Mouse (Mus musculus) hindbrain, embryonic 13.5 days (tissue): ENCODE data around the gene Rhob. TPM values are rescaled to one million over a fixed set of nuclear protein-coding genes. Genes with fewer than 3 reads are reported as not detected.
A peak's percentile ranks its signal among the peaks of the same experiment; 100 is the strongest.

Source experiments
- ATAC-seq: fragments of 200-750 bp; cut with Nextera tagmentation; 2 replicates; pipeline ENCODE4 v1.8.0; 2017; ENCODE audit warnings: moderate TSS enrichment; ENCODE audit not compliant: low FRiP score
- H3K27ac ChIP-seq: fragments of 300-500 bp; sonication (generic); 2 replicates; pipeline ENCODE4 v1.5.1; 2015; ENCODE audit warnings: inconsistent platforms, mild to moderate bottlenecking, moderate library complexity
- H3K27me3 ChIP-seq: fragments of 300-500 bp; sonication (generic); 2 replicates; pipeline ENCODE4 v1.6.1; 2015; ENCODE audit warnings: mild to moderate bottlenecking, inconsistent platforms
- H3K36me3 ChIP-seq: fragments of 300-500 bp; sonication (generic); 2 replicates; pipeline ENCODE4 v1.6.1; 2015; ENCODE audit warnings: mild to moderate bottlenecking, inconsistent platforms
- H3K4me1 ChIP-seq: fragments of 300-500 bp; sonication (generic); replicated peaks from 2 replicates; pipeline ENCODE4 v1.6.1; 2015; ENCODE audit warnings: inconsistent platforms
- H3K4me2 ChIP-seq: fragments of 300-500 bp; sonication (generic); 2 replicates; pipeline ENCODE4 v1.6.1; 2015; ENCODE audit warnings: inconsistent platforms, mild to moderate bottlenecking, moderate library complexity
- H3K4me3 ChIP-seq: fragments of 300-500 bp; sonication (generic); 2 replicates; pipeline ENCODE4 v1.5.1; 2015; ENCODE audit warnings: mild to moderate bottlenecking, inconsistent platforms
- H3K9ac ChIP-seq: fragments of 300-500 bp; sonication (generic); 2 replicates; pipeline ENCODE4 v1.6.1; 2015; ENCODE audit warnings: mild to moderate bottlenecking, inconsistent platforms
- H3K9me3 ChIP-seq: fragments of 300-500 bp; sonication (generic); 2 replicates; pipeline ENCODE4 v1.6.1; 2016; ENCODE audit warnings: inconsistent platforms
- WGBS: fragments of 180-500 bp; shearing (Covaris S2); methylation state at CpG from one replicate; pipeline ENCODE4 v1.1.7; 2015; 5-methylcytosine and 5-hydroxymethylcytosine counted together
- polyA plus RNA-seq: library from polyadenylated mRNA; unstranded; fragments of >200 nt; fragmentation: Nextera tagmentation; extraction: Ambion mirVana; gene quantifications from 2 replicates; pipeline ENCODE4 v1.2.1, GENCODE M21; 2015

Gene Rhob
- polyA plus RNA-seq, 1 experiment from 2014 or later = 71.7 TPM

GRCm38 (mm10) chr12:8500597-8501570, 1.1 kb upstream of the Rhob start:
- H3K4me2 ChIP-seq = peak overlapping the region; percentile 91
- ATAC-seq = 0 out of 2 replicates have a peak, but pooled peaks have one; percentile 0
- WGBS = 46% methylated on average over 17 of the region's 17 CpGs
- H3K9me3 ChIP-seq = no peaks in the 10 kb centered on the region
- H3K27ac ChIP-seq = peak overlapping the region; percentile 100
- H3K27me3 ChIP-seq = no peaks in the 10 kb centered on the region
- H3K9ac ChIP-seq = peak overlapping the region; percentile 98
- H3K4me1 ChIP-seq = peaks cover 32% of the 10 kb centered on the region
- no peaks in the 10 kb centered on the region for H3K36me3 ChIP-seq
- H3K4me3 ChIP-seq = peak overlapping the region; percentile 81

- Histone ChIP-seq H3K36me3 (no peaks in the 10 kb centered on the region), H3K27ac (peak overlapping the region; percentile 100), H3K9ac (peak overlapping the region; percentile 98), H3K27me3 (no peaks in the 10 kb centered on the region), H3K4me2 (peak overlapping the region; percentile 91), H3K9me3 (no peaks in the 10 kb centered on the region), H3K4me1 (peaks cover 35% of the 10 kb centered on the region), H3K4me3 (peak overlapping the region; percentile 81)
- ATAC-seq = peak; percentile 68
- under 1% methylated on average over 92 of the region's 99 CpGs for WGBS
Measured at GRCm38 (mm10) chr12:8499001-8499870, 573 bp downstream of the Rhob start.

GRCm38 (mm10) chr12:8498591-8499000, 1.2 kb downstream of the Rhob start:
- H3K9ac ChIP-seq = peak overlapping the region; percentile 98
- peaks cover 35% of the 10 kb centered on the region for H3K4me1 ChIP-seq
- under 1% methylated on average over 12 of the region's 13 CpGs for WGBS
- no peaks in the 10 kb centered on the region for H3K36me3 ChIP-seq
- peak overlapping the region; percentile 100 for H3K27ac ChIP-seq
- no peaks in the 10 kb centered on the region for H3K27me3 ChIP-seq
- H3K9me3 ChIP-seq = no peaks in the 10 kb centered on the region
- peak; percentile 2 for ATAC-seq
- H3K4me3 ChIP-seq = peak overlapping the region; percentile 81
- H3K4me2 ChIP-seq = peak overlapping the region; percentile 91

- Histone ChIP-seq H3K4me3 (peak overlapping the region; percentile 81), H3K27me3 (no peaks in the 10 kb centered on the region), H3K4me1 (peaks cover 35% of the 10 kb centered on the region), H3K4me2 (peak overlapping the region; percentile 91), H3K9ac (peak overlapping the region; percentile 98), H3K36me3 (no peaks in the 10 kb centered on the region), H3K27ac (peak overlapping the region; percentile 100), H3K9me3 (no peaks in the 10 kb centered on the region)
- WGBS = 2% methylated on average over 8 of the region's 8 CpGs
- ATAC-seq = no peak
Measured at GRCm38 (mm10) chr12:8498148-8498571, 1.6 kb downstream of the Rhob start.

- H3K4me2 ChIP-seq = peak overlapping the region; percentile 91
- H3K4me3 ChIP-seq = peak overlapping the region; percentile 81
- H3K9me3 ChIP-seq = no peaks in the 10 kb centered on the region
- no peaks in the 10 kb centered on the region for H3K27me3 ChIP-seq
- no peaks in the 10 kb centered on the region for H3K36me3 ChIP-seq
- H3K9ac ChIP-seq = peak overlapping the region; percentile 98
- no peak for ATAC-seq
- WGBS = 23% methylated on average over 2 of the region's 2 CpGs
- peaks cover 35% of the 10 kb centered on the region for H3K4me1 ChIP-seq
- 0 out of 2 replicates have a peak overlapping the region, but pooled peaks have one; percentile 56 for H3K27ac ChIP-seq
Measured at GRCm38 (mm10) chr12:8497314-8497706, 2.5 kb downstream of the Rhob start.

GRCm38 (mm10) chr12:8496679-8497313, 3.0 kb downstream of the Rhob start:
- H3K4me2 ChIP-seq = peak overlapping the region; percentile 91
- WGBS = 40% methylated on average over 2 of the region's 2 CpGs
- no peaks in the 10 kb centered on the region for H3K36me3 ChIP-seq
- peak overlapping the region; percentile 56 for H3K27ac ChIP-seq
- H3K9ac ChIP-seq = peak overlapping the region; percentile 98; the same call in 1 of the 2 replicates
- H3K4me3 ChIP-seq = peak overlapping the region; percentile 81
- H3K27me3 ChIP-seq = no peaks in the 10 kb centered on the region
- peaks cover 35% of the 10 kb centered on the region for H3K4me1 ChIP-seq
- ATAC-seq = no peak
- no peaks in the 10 kb centered on the region for H3K9me3 ChIP-seq

GRCm38 (mm10) chr12:8495881-8496678, 3.7 kb downstream of the Rhob start:
- WGBS = 30% methylated on average over 15 of the region's 15 CpGs
- peaks cover 30% of the 10 kb centered on the region for H3K4me1 ChIP-seq
- peak overlapping the region; percentile 91 for H3K4me2 ChIP-seq
- no peaks in the 10 kb centered on the region for H3K36me3 ChIP-seq
- no peaks in the 10 kb centered on the region for H3K27me3 ChIP-seq
- peak overlapping the region; percentile 56 for H3K27ac ChIP-seq
- peak overlapping the region; percentile 81 for H3K4me3 ChIP-seq
- H3K9me3 ChIP-seq = no peaks in the 10 kb centered on the region
- no peak for ATAC-seq
- H3K9ac ChIP-seq = peak overlapping the region; percentile 3; the same call in 1 of the 2 replicates

- Histone ChIP-seq H3K4me3 (no peak overlapping the region), H3K4me2 (no peak overlapping the region), H3K27me3 (no peaks in the 10 kb centered on the region), H3K9ac (no peak overlapping the region), H3K9me3 (no peaks in the 10 kb centered on the region), H3K36me3 (no peaks in the 10 kb centered on the region), H3K27ac (no peak overlapping the region), H3K4me1 (peaks cover 22% of the 10 kb centered on the region)
- WGBS = 89% methylated on average over 3 of the region's 3 CpGs
- ATAC-seq = no peak
Measured at GRCm38 (mm10) chr12:8494675-8495074, 5.1 kb downstream of the Rhob start.

- H3K4me2 ChIP-seq = no peak overlapping the region
- 61% methylated on average over 3 of the region's 3 CpGs for WGBS
- H3K27me3 ChIP-seq = no peaks in the 10 kb centered on the region
- H3K9ac ChIP-seq = no peak overlapping the region
- no peaks in the 10 kb centered on the region for H3K9me3 ChIP-seq
- no peak overlapping the region for H3K4me3 ChIP-seq
- no peak for ATAC-seq
- no peak overlapping the region for H3K27ac ChIP-seq
- H3K36me3 ChIP-seq = no peaks in the 10 kb centered on the region
- H3K4me1 ChIP-seq = peaks cover 28% of the 10 kb centered on the region
Measured at GRCm38 (mm10) chr12:8493386-8493785, 6.4 kb downstream of the Rhob start.

- no peak for ATAC-seq
- no peaks in the 10 kb centered on the region for H3K36me3 ChIP-seq
- peaks cover 9% of the 10 kb centered on the region for H3K4me1 ChIP-seq
- no peak overlapping the region for H3K4me3 ChIP-seq
- no peak overlapping the region for H3K9ac ChIP-seq
- H3K27ac ChIP-seq = no peak overlapping the region
- 44% methylated on average over 4 of the region's 4 CpGs for WGBS
- H3K9me3 ChIP-seq = no peaks in the 10 kb centered on the region
- no peaks in the 10 kb centered on the region for H3K27me3 ChIP-seq
- no peak overlapping the region for H3K4me2 ChIP-seq
Measured at GRCm38 (mm10) chr12:8489098-8489497, 10.7 kb downstream of the Rhob start.

GRCm38 (mm10) chr12:8488652-8488980, 11.2 kb downstream of the Rhob start:
- WGBS = 88% methylated on average over 4 of the region's 4 CpGs
- no peak overlapping the region for H3K9ac ChIP-seq

More at GRCm38 (mm10) chr12:8488652-8488980, 11.2 kb downstream of the Rhob start:
- no peaks in the 10 kb centered on the region for H3K27me3 ChIP-seq
- no peaks in the 10 kb centered on the region for H3K9me3 ChIP-seq
- H3K4me1 ChIP-seq = peaks cover 9% of the 10 kb centered on the region
- no peak overlapping the region for H3K4me2 ChIP-seq
- no peak for ATAC-seq
- H3K27ac ChIP-seq = no peak overlapping the region
- H3K4me3 ChIP-seq = no peak overlapping the region
- no peaks in the 10 kb centered on the region for H3K36me3 ChIP-seq
